ENCODE assay signal across 10 mouse cellular contexts in genomic region chr2:147084366-147085071, GRCm38 (mm10). TPM values are rescaled to one million over a fixed set of nuclear protein-coding genes. Genes with fewer than 3 reads are reported as not detected.
DNase-seq lines count a peak whose midpoint lies in the region; ATAC-seq and TF ChIP-seq lines count a peak whose summit lies in the region.
"Had no signal": no experiment of that assay in that cellular context is flagged by ENCODE, and none has a peak within 500 bp of the region (broad histone marks: within the 10 kb centered on the region; RNA-seq: fewer than 3 reads in every experiment).

No protein-coding gene starts in this region.

- H3K27me3 ChIP-seq in heart, embryonic 11.5 days (ENCODE audit: control insufficient read depth, insufficient read depth, low read length): peaks cover 60% of the 10 kb centered on the region
- peaks cover 29% of the 10 kb centered on the region for H3K27me3 ChIP-seq in ES-Bruce4 (ENCODE audit: control insufficient read depth, insufficient read depth, low read length, poor library complexity, severe bottlenecking)
- peaks cover 70% of the 10 kb centered on the region for H3K27me3 ChIP-seq in embryonic facial prominence, embryonic 15.5 days
- peaks cover 47% of the 10 kb centered on the region for H3K27me3 ChIP-seq in hindbrain, embryonic 16.5 days (replicated peaks; ENCODE audit: control insufficient read depth, insufficient read depth, low read length)
- peaks cover 100% of the 10 kb centered on the region for H3K27me3 ChIP-seq in midbrain, embryonic 10.5 days (ENCODE audit: low read depth, poor library complexity, severe bottlenecking)

- no peak for TF ChIP-seq EP300 in ES-Bruce4 (IDR thresholded peaks at IDR 0.05; ENCODE audit: insufficient read depth, low read depth, low read length)

- no peak for DNase-seq in heart, postnatal 25 days (ENCODE audit: low spot score)
- peak; percentile 58 for DNase-seq in midbrain, embryonic 10.5 days (ENCODE audit: low spot score)
- no peak for DNase-seq in layer of hippocampus, postnatal 25 days (ENCODE audit: extremely low spot score in 1 of 2, low spot score in 1 of 2)

- no peak for TF ChIP-seq CTCF in ES-Bruce4 (IDR thresholded peaks at IDR 0.05; ENCODE audit: low read depth, low read length)

- H3K9ac ChIP-seq in heart, embryonic 11.5 days (ENCODE audit: low read depth, low read length): no peak overlapping the region
- peak overlapping the region; percentile 93 for H3K9ac ChIP-seq in ES-Bruce4 (ENCODE audit: low read depth, poor library complexity, severe bottlenecking)
- no peak overlapping the region for H3K9ac ChIP-seq in embryonic facial prominence, embryonic 15.5 days
- H3K9ac ChIP-seq in hindbrain, embryonic 16.5 days (ENCODE audit: low read depth, low read length): no peak overlapping the region

- H3K4me1 ChIP-seq in heart, embryonic 11.5 days (ENCODE audit: control insufficient read depth, insufficient read depth, low read length): peaks cover 12% of the 10 kb centered on the region; the same call in 1 of the 2 replicates
- no peaks in the 10 kb centered on the region for H3K4me1 ChIP-seq in ES-Bruce4 (ENCODE audit: control insufficient read depth, insufficient read depth, low read length)
- H3K4me1 ChIP-seq in embryonic facial prominence, embryonic 15.5 days: peaks cover 19% of the 10 kb centered on the region
- H3K4me1 ChIP-seq in hindbrain, embryonic 16.5 days (ENCODE audit: control insufficient read depth, insufficient read depth, low read depth, low read length): peaks cover 4% of the 10 kb centered on the region; the same call in 1 of the 2 replicates
- peaks cover 20% of the 10 kb centered on the region for H3K4me1 ChIP-seq in midbrain, embryonic 10.5 days

- H3K9me3 ChIP-seq in heart, embryonic 11.5 days (replicated peaks; ENCODE audit: control insufficient read depth, low read length): no peaks in the 10 kb centered on the region
- H3K9me3 ChIP-seq in ES-Bruce4 (replicated peaks; ENCODE audit: control insufficient read depth, insufficient read depth, low read length, poor library complexity, severe bottlenecking): no peaks in the 10 kb centered on the region
- no peaks in the 10 kb centered on the region for H3K9me3 ChIP-seq in embryonic facial prominence, embryonic 15.5 days (replicated peaks)
- H3K9me3 ChIP-seq in hindbrain, embryonic 16.5 days (ENCODE audit: control insufficient read depth, low read length): no peaks in the 10 kb centered on the region
- H3K9me3 ChIP-seq in midbrain, embryonic 10.5 days (replicated peaks): no peaks in the 10 kb centered on the region

- no peaks in the 10 kb centered on the region for H3K36me3 ChIP-seq in heart, embryonic 11.5 days (ENCODE audit: control insufficient read depth, insufficient read depth, low read length)
- no peaks in the 10 kb centered on the region for H3K36me3 ChIP-seq in ES-Bruce4 (ENCODE audit: control insufficient read depth, insufficient read depth, low read length, poor library complexity, severe bottlenecking)
- H3K36me3 ChIP-seq in embryonic facial prominence, embryonic 15.5 days: no peaks in the 10 kb centered on the region
- H3K36me3 ChIP-seq in hindbrain, embryonic 16.5 days (ENCODE audit: control insufficient read depth, insufficient read depth, low read length): no peaks in the 10 kb centered on the region
- no peaks in the 10 kb centered on the region for H3K36me3 ChIP-seq in midbrain, embryonic 10.5 days

- 2% methylated on average over 86 of the region's 106 CpGs for WGBS in heart, embryonic 11.5 days (ENCODE audit: insufficient replicate concordance)
- WGBS in embryonic facial prominence, embryonic 15.5 days: 2% methylated on average over 105 of the region's 106 CpGs
- under 1% methylated on average over 44 of the region's 106 CpGs for WGBS in hindbrain, embryonic 16.5 days
- WGBS in midbrain, embryonic 10.5 days: 1% methylated on average over 101 of the region's 106 CpGs

- H3K4me3 ChIP-seq in heart, embryonic 11.5 days (ENCODE audit: low read depth, low read length): peak overlapping the region; percentile 48
- H3K4me3 ChIP-seq in ES-Bruce4 (ENCODE audit: low read depth, low read length): peak overlapping the region; percentile 75
- peak overlapping the region; percentile 40 for H3K4me3 ChIP-seq in embryonic facial prominence, embryonic 15.5 days (replicated peaks)
- H3K4me3 ChIP-seq in hindbrain, embryonic 16.5 days (ENCODE audit: low read length): peak overlapping the region; percentile 31
- H3K4me3 ChIP-seq in midbrain, embryonic 10.5 days: peak overlapping the region; percentile 51

- H3K4me2 ChIP-seq in heart, embryonic 11.5 days: peak overlapping the region; percentile 75
- peak overlapping the region; percentile 58 for H3K4me2 ChIP-seq in embryonic facial prominence, embryonic 15.5 days (replicated peaks)
- H3K4me2 ChIP-seq in hindbrain, embryonic 16.5 days (ENCODE audit: low read length): peak overlapping the region; percentile 50

- no peak for TF ChIP-seq POLR2A in ES-Bruce4 (IDR thresholded peaks at IDR 0.05; ENCODE audit: insufficient read depth, low read length)

- ATAC-seq in heart, embryonic 11.5 days (replicated peaks; ENCODE audit: insufficient number of reproducible peaks, low FRiP score, low TSS enrichment): 0 out of 2 replicates have a peak, but pooled peaks have one; percentile 22
- peak; percentile 67 for ATAC-seq in embryonic facial prominence, embryonic 15.5 days (ENCODE audit: insufficient number of reproducible peaks, low FRiP score, low TSS enrichment, low read depth)
- peak; percentile 56 for ATAC-seq in hindbrain, embryonic 16.5 days
- no peak for ATAC-seq in activated CD4-positive, CD25-positive, alpha-beta regulatory T cell, adult 4 months
- ATAC-seq: Patski had no signal

- no peak overlapping the region for H3K27ac ChIP-seq in heart, embryonic 11.5 days (ENCODE audit: low read depth, low read length)
- H3K27ac ChIP-seq in ES-Bruce4 (ENCODE audit: insufficient read depth, low read length): no peak overlapping the region
- H3K27ac ChIP-seq in embryonic facial prominence, embryonic 15.5 days (replicated peaks): no peak overlapping the region
- no peak overlapping the region for H3K27ac ChIP-seq in hindbrain, embryonic 16.5 days (ENCODE audit: low read depth, low read length)
- H3K27ac ChIP-seq in midbrain, embryonic 10.5 days (replicated peaks): peak overlapping the region; percentile 82

- intact Hi-C loops in heart, postnatal 25 days (cut with DNase I): loop anchor here (5.0 to 10.0 kb wide), 5 partner anchors 103 to 950 kb away; partner anchors contain the start of genes Insm1 and Pax1

RNA-seq across cellular contexts. Expression of gene Nkx2-4, which starts 0.7 kb away (rescaled TPM):
- polyA plus RNA-seq in heart, embryonic 11.5 days (2014; fragmentation: Nextera tagmentation; extraction: Ambion mirVana): not detected in 2 replicates
- not detected for total RNA-seq in heart, postnatal 25 days (2021)
- polyA plus RNA-seq in ES-Bruce4 (2011; ENCODE audit: insufficient read depth, insufficient read length, low read depth, missing spikeins): not detected in 2 replicates
- polyA plus RNA-seq in embryonic facial prominence, embryonic 15.5 days (2015; fragmentation: Nextera tagmentation; extraction: Ambion mirVana): not detected in 2 replicates
- polyA plus RNA-seq in hindbrain, embryonic 16.5 days (2015; fragmentation: Nextera tagmentation; extraction: Ambion mirVana): not detected in 2 replicates
- 1.3 TPM in 2 replicates for polyA plus RNA-seq in midbrain, embryonic 10.5 days (2016; fragmentation: Nextera tagmentation; extraction: Ambion mirVana)
- total RNA-seq in layer of hippocampus, postnatal 25 days (2021): not detected
- polyA plus RNA-seq in activated CD4-positive, CD25-positive, alpha-beta regulatory T cell, adult 4 months (2017; shearing (Covaris generic)): not detected
- total RNA-seq: heart, postnatal 36 days had no signal
- polyA plus RNA-seq: Patski had no signal
